Mouse (Mus musculus): ENCODE measurements around the gene G2e3. TPM values are rescaled to one million over a fixed set of nuclear protein-coding genes. Genes with fewer than 3 reads are reported as not detected.

G2e3 gene
- total RNA-seq (2023): 11.1 TPM

DNA sequence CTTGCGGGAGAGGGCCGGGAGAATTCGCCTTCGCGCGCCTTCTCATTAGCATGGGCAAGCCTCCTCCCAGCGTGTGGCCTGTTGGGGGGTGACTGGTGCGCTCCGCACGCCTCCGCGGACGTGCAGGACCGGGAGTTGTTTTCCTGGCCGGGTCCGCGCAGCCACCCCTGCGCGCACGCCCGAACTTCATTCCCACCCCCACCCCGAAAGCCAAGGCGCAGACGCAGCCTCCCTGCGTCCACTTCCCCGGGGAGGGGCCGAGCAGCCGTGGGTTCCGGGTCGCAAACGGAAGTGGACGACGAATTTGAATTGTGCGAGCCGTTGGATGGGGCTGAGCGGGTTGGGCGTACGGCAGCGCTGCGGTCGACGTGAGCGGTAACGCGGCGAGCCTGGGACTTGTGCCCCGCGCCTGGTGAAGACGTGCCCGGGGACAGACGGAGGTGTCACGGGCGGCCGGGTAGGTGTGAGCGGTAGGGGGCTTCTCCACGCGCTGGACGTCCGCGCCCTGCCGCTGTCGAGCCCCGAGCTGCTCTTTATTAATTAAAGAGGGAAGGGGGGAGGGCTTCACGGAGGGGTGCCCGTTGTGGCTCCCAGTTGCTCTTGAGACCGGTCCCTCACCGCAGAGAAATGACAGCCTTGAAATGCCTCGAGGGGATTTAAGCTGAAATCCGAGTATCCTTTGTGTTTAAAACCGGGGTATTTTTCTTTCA lies at the start of gene G2e3:
Gene G2e3 (plus strand): TSS at position 74 of the 710 bp plus-strand sequence.

DNA sequence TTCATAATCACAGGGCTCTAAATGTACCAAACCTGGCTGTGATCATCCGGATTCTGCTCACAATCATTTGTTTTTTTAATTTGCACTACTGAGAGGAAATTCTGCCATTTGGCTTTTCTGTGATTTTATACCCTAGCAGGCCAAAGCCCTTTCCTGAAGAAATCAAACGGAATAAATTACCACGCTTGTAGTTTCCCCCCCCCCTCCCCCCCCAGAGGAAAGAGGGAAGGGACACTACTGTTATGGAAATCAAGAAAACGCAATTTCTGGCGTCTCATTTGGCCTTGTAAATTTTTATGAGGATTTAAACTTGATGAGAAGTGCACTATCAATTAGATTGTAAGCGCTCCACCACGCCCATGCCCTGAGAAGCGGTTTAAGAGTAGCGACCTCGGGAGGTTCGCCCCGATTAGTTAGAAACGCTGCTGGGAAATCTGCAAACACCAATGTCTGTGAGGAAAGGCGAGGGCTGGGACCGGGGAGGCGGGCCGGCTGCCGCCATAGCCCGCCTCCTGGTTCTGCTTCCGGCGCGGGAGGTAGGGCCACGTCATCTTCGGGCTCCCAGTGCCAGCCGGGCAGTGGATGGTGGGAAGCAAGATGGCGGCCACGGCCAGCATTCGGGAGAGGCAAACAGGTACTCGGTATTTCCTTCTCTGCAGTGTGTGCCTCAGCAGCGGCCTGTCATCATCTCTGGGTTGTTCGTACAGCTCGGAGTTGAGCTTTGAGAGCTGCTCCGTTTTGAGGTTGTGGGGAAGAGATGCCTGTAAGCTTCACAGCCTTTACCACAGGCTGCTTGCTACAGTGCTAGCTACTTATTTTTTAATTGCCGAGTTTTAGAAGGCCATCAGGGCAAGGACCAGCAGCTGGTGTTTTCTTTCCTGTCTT lies 29.4 kb downstream of the G2e3 start, which contains the start of gene Scfd1:
Gene Scfd1 (plus strand): TSS at position 508 of the 885 bp plus-strand sequence.

Other genes starting within 250 kb of the G2e3 start
- gene Scfd1, start 29.4 kb downstream of the G2e3 start, total RNA-seq (2023): 49.2 TPM
- 1.7 TPM for gene Coch, start 245.3 kb downstream of the G2e3 start, total RNA-seq (2023)